Mouse (Mus musculus) kidney, adult 2 months (tissue): Measurements from ENCODE around the gene Maml3.

ENCODE experiments used
- CTCF ChIP-seq: fragments of 200-500 bp; conservative IDR thresholded peaks from 2 replicates; pipeline ENCODE4 v1.5.1; 2011; ENCODE audit warnings: low read depth, mild to moderate bottlenecking, control low read depth, low read length, moderate library complexity, mixed read lengths; ENCODE audit not compliant: insufficient read depth, insufficient read length
- POLR2A ChIP-seq: fragments of 200-500 bp; IDR thresholded peaks from one replicate; pipeline ENCODE4 v1.6.1; 2011; ENCODE audit warnings: low read depth, low read length, control low read depth

DNA sequence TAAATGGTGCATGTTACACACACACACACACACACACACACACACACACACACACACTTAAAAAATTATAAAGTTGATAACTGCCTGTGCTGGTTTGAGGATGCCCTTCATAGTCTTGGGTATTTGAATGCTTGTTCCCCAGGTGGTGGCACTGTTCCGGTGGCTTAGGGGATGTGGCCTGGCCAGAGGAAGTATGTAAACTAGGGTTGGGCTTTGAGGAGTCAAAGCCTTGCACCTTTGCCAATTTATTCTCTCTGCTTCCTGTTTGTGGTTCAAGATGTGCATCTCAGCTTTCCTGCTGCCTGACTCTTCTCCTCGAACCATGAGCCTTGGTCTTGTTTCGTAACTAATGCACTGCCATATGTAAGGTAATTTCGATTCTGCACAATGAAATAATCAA, 257.6 kb downstream of the Maml3 start:
- 0 out of 2 replicates have a peak, but pooled peaks have one; percentile 4 for TF ChIP-seq CTCF
- no peak for TF ChIP-seq POLR2A
